Mouse (Mus musculus) small intestine, adult 2 months (tissue): ENCODE data around the gene Cdk1. TPM values are rescaled to one million over a fixed set of nuclear protein-coding genes. Genes with fewer than 3 reads are reported as not detected.

Source experiments
- H3K27ac ChIP-seq: fragments of 200-500 bp; 2 replicates; pipeline ENCODE4 v1.5.1; 2012; ENCODE audit warnings: low read depth, low read length, control low read depth, inconsistent platforms; ENCODE audit not compliant: insufficient read depth
- H3K27me3 ChIP-seq: fragments of 200-500 bp; 2 replicates; pipeline ENCODE4 v1.6.1; 2012; ENCODE audit warnings: mild to moderate bottlenecking, moderate library complexity, low read length, inconsistent platforms; ENCODE audit not compliant: control insufficient read depth, insufficient read depth
- H3K36me3 ChIP-seq: fragments of 200-500 bp; 2 replicates; pipeline ENCODE4 v1.6.1; 2012; ENCODE audit warnings: mild to moderate bottlenecking, low read length, control low read depth, inconsistent platforms; ENCODE audit not compliant: control insufficient read depth, insufficient read depth
- H3K4me1 ChIP-seq: fragments of 200-500 bp; 2 replicates; pipeline ENCODE4 v1.6.1; 2012; ENCODE audit warnings: low read length, inconsistent platforms, mixed read lengths; ENCODE audit not compliant: control insufficient read depth, insufficient read depth, insufficient read length
- H3K4me3 ChIP-seq: fragments of 200-500 bp; 2 replicates; pipeline ENCODE4 v1.5.1; 2012; ENCODE audit warnings: low read depth, mild to moderate bottlenecking, control low read depth, inconsistent platforms, low read length, moderate library complexity
- CTCF ChIP-seq: fragments of 200-500 bp; IDR thresholded peaks from 2 replicates; pipeline ENCODE4 v1.5.1; 2012; ENCODE audit warnings: low read depth, mild to moderate bottlenecking, control low read depth, inconsistent platforms, low read length, moderate library complexity, mixed read lengths; ENCODE audit not compliant: insufficient replicate concordance, insufficient read length; ENCODE audit errors: extremely low read depth
- POLR2A ChIP-seq: fragments of 200-500 bp; IDR thresholded peaks from 2 replicates; pipeline ENCODE4 v1.6.1; 2012; ENCODE audit warnings: low read depth, mild to moderate bottlenecking, control low read depth, inconsistent platforms, low read length, moderate library complexity
- WGBS: fragments of 180-500 bp; shearing (Covaris S2); methylation state at CpG from one replicate; pipeline ENCODE4 v1.1.7; 2018; 5-methylcytosine and 5-hydroxymethylcytosine counted together
- polyA plus RNA-seq: library from polyadenylated mRNA; depleted of rRNA; stranded (reverse); fragments of >200 nt; gene quantifications from 2 replicates; pipeline ENCODE4 v1.2.3, GENCODE M21; 2012

Gene Cdk1
- polyA plus RNA-seq, 1 experiment: 25.3 TPM

- H3K27me3 ChIP-seq: no peaks in the 10 kb centered on the region
- no peak overlapping the region for H3K27ac ChIP-seq
- 88% methylated on average over 8 of the region's 8 CpGs for WGBS
- no peaks in the 10 kb centered on the region for H3K4me1 ChIP-seq
- no peak overlapping the region for H3K4me3 ChIP-seq
- H3K36me3 ChIP-seq: no peaks in the 10 kb centered on the region
- no peak for TF ChIP-seq CTCF
These were observed 32.4 kb upstream of the Cdk1 start for GRCm38 (mm10) chr10:69385136-69385535.

GRCm38 (mm10) chr10:69384640-69385039 is 31.9 kb upstream of the Cdk1 start:
- H3K4me3 ChIP-seq: no peak overlapping the region
- TF ChIP-seq CTCF (no peak), POLR2A (no peak)
- no peaks in the 10 kb centered on the region for H3K36me3 ChIP-seq
- 71% methylated on average over 11 of the region's 11 CpGs for WGBS
- H3K27me3 ChIP-seq: no peaks in the 10 kb centered on the region
- H3K27ac ChIP-seq: no peak overlapping the region
- H3K4me1 ChIP-seq: no peaks in the 10 kb centered on the region

DNA sequence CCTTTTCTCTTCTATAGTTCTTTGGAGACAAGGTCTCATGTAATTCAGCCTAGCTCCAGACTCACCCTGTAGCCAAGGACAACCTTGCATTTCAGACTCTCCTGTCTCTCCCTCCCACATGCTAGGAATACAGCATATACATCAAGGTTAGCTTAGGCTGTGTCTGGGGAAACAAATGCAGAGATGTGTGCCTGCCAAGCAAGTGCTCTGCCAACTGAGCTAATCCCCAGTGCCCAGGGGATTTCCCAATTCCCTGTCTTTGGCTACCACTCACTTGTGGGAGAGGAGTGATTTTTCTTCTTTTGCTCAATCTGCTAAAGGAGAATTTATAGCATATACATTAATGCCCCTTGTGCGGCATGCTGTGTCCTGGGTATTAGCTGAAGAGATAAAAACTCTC is 30.4 kb upstream of the Cdk1 start:
- TF ChIP-seq CTCF: no peak
- no peak for TF ChIP-seq POLR2A
- no peaks in the 10 kb centered on the region for H3K4me1 ChIP-seq
- no peak overlapping the region for H3K4me3 ChIP-seq
- 89% methylated on average over 1 of the region's 1 CpGs for WGBS
- H3K36me3 ChIP-seq: no peaks in the 10 kb centered on the region
- H3K27ac ChIP-seq: no peak overlapping the region
- no peaks in the 10 kb centered on the region for H3K27me3 ChIP-seq

- TF ChIP-seq POLR2A (no peak), CTCF (no peak)
- Histone ChIP-seq H3K4me3 (no peak overlapping the region), H3K27ac (no peak overlapping the region), H3K36me3 (no peaks in the 10 kb centered on the region), H3K27me3 (no peaks in the 10 kb centered on the region), H3K4me1 (no peaks in the 10 kb centered on the region)
- 59% methylated on average over 7 of the region's 7 CpGs for WGBS
These were observed 22.4 kb upstream of the Cdk1 start for GRCm38 (mm10) chr10:69375154-69375553.

DNA sequence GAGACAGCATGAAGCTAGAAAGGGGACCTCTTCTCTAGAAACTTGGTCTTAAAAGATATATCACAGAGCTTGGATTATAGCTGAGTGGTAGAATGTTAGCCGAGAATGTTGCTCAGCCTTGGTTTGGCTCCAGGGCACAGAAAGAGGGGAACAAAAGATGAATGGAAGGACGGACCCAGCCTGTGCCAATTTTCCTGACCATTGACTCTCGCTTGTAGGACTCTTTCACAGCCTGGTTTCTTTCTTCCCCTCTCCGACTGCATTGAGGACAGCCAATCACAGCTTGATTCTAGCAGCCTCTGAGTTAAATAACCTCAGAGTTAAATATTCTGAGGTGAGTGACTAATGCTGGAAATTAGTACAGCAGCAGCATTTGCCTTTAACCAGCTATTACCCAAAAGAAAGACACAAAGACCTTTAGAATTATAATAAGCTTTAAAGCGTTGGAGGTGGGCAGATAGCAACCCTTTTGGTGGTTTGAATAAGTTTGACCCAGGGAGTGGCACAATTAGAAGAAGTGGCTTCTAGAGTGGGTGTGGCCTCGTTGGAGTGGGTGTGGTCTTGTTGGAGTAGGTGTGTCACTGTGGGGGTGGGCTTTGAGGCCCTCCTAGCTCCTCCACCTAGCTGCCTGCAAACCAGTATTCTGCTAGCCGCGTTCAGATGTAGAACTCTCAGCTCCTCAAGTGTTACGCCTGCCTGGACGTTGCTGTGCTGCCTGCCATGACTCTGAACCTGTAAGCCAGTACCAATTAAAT is 21.2 kb upstream of the Cdk1 start:
- Histone ChIP-seq H3K4me3 (no peak overlapping the region), H3K27ac (no peak overlapping the region), H3K4me1 (no peaks in the 10 kb centered on the region), H3K27me3 (no peaks in the 10 kb centered on the region), H3K36me3 (no peaks in the 10 kb centered on the region)
- TF ChIP-seq CTCF (no peak), POLR2A (no peak)
- 74% methylated on average over 10 of the region's 10 CpGs for WGBS

DNA sequence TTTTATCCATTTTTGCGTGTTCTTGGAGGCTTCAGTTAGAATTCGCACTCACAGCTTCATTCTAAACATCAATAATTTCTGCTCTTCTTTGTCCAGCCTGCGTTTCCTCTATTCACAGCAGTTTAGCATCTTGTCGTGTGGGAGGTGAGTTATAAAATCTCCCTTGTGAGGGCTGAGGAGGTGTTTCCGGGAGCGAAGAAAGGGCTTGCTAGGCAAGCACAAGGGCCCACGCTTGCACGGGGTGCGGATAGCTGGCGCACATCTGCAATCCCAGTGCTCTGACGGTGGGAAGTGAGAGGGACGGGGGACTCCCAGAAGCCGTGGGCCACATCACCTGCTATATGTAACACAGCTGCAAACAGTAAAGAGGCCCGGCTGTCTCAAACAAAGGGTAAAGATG is 19.3 kb upstream of the Cdk1 start:
- Histone ChIP-seq H3K27ac (no peak overlapping the region), H3K27me3 (no peaks in the 10 kb centered on the region), H3K4me1 (no peaks in the 10 kb centered on the region), H3K4me3 (no peak overlapping the region), H3K36me3 (no peaks in the 10 kb centered on the region)
- WGBS: 90% methylated on average over 14 of the region's 14 CpGs
- TF ChIP-seq CTCF: no peak
- no peak for TF ChIP-seq POLR2A

DNA sequence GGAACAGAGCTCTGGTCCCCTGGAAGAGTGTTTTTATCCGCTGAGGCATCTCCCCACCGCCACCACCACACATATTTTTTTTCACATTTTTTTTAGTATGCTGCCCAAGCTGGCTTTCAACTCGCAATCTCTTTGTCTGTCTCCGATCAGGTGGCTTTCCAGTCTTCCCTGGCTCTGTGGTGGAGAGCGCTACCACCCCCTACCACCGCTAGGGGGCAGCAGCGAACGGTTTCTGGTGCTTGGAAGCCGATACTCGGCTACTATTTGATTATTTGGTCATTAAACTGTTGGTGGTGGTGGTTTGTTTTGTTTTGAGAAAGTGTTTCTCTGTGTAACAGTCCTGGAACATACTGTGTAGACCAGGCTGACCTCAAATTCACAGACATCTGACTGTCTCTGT is 18.7 kb upstream of the Cdk1 start:
- Histone ChIP-seq H3K4me1 (no peaks in the 10 kb centered on the region), H3K36me3 (no peaks in the 10 kb centered on the region), H3K27me3 (no peaks in the 10 kb centered on the region), H3K27ac (no peak overlapping the region), H3K4me3 (no peak overlapping the region)
- 10% methylated on average over 10 of the region's 10 CpGs for WGBS
- no peak for TF ChIP-seq POLR2A
- TF ChIP-seq CTCF: peak; percentile 90; the same call in 1 of the 2 replicates
